In the genomic region with DNA sequence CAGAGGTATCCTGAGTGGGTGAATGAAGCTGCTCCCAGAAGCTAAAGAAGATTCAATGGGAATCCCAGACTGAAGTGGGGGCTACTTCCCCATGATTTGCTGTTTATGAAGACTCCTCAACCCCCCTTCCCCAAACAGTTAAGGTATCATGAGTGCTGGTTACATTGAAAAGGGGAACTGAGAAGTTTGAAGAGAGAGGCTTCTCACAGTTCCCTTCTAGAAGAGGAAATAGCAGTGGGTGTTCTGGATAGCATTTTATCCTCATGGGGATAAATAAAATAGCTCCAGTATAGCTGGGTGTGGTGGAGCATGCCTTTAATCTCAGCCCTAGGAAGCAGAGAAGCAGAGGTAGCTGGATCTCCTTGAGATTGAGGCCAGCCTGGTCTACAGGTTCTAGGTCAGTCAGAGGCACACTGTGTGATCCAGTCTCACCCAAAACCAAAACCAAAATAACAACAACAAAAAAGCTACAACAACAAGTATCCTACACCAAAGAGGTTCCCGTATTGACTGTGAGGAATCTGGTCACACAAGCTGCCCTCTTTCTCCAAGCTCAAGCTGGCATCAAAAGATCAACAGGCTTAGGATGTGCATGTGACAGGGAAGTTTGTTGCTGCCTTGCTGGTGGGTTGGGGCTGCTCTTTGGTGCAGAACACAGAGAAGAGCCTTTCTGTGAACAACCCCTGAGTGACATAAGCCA, we compare ENCODE assay signal across 23 mouse cellular contexts. TPM values are rescaled to one million over a fixed set of nuclear protein-coding genes. Genes with fewer than 3 reads are reported as not detected.
DNase-seq lines count a peak whose midpoint lies in the region; ATAC-seq and TF ChIP-seq lines count a peak whose summit lies in the region.
"Not testable (repeated sequence)": the region's sequence is repeated elsewhere in the genome, so short reads cannot be mapped to it uniquely, and the experiment has no call there.
"Had no signal": no experiment of that assay in that cellular context is flagged by ENCODE, and none has a peak within 500 bp of the region (broad histone marks: within the 10 kb centered on the region; RNA-seq: fewer than 3 reads in every experiment).

TSS of gene Olfr56 (plus strand) at position 650 of the 700 bp plus-strand sequence.

- in situ Hi-C loops in CH12.LX (cut with MboI; ENCODE audit: low pct_ligation_motif_present, low pct_unique_long_range_greater_than_20kb, low sequenced_read_pairs), result not testable (repeated sequence)

- peak within 1 kb of the TSS; percentile 50 for H3K4me2 ChIP-seq in CH12.LX (ENCODE audit: insufficient read depth, low read depth, poor library complexity, severe bottlenecking)
- H3K4me2 ChIP-seq in liver, postnatal 0 days (ENCODE audit: low read depth, low read length), result not testable (repeated sequence)

- ATAC-seq in erythroid progenitor cell, adult 5-6 weeks (replicated peaks; ENCODE audit: low FRiP score, poor library complexity, severe bottlenecking), result peak; percentile 31; the same call in 1 of the 2 replicates
- ATAC-seq in liver, postnatal 0 days, result peak; percentile 53
- peak; percentile 75 for ATAC-seq in megakaryocyte, adult 5-6 weeks (ENCODE audit: poor library complexity, severe bottlenecking)
- ATAC-seq in neutrophil, adult 5-6 weeks (ENCODE audit: extremely low read depth, insufficient number of reproducible peaks, low FRiP score, poor library complexity, severe bottlenecking), result peak; percentile 68

- H3K27me3 ChIP-seq in CH12.LX (replicated peaks); liver, postnatal 0 days (ENCODE audit: insufficient read depth, low read length): not testable (repeated sequence)

- TF ChIP-seq RAD21 in CH12.LX (IDR thresholded peaks at IDR 0.05; ENCODE audit: low read depth, low read length), result not testable (repeated sequence)

- WGBS in liver, postnatal 0 days (ENCODE audit: insufficient replicate concordance), result no CpG with 5 or more reads among the region's 1 CpGs

- H3K9ac ChIP-seq in CH12.LX (ENCODE audit: insufficient read depth, low read depth), result peak within 1 kb of the TSS; percentile 50; the same call in 1 of the 2 replicates
- not testable (repeated sequence) for H3K9ac ChIP-seq in liver, postnatal 0 days (replicated peaks)

- not testable (repeated sequence) for TF ChIP-seq EP300 in CH12.LX (IDR thresholded peaks at IDR 0.05; ENCODE audit: low read length); liver, postnatal 0 days (IDR thresholded peaks at IDR 0.05; ENCODE audit: low read depth)

- peak within 1 kb of the TSS; percentile 67 for H3K27ac ChIP-seq in CH12.LX (ENCODE audit: insufficient read depth, low read depth)
- peak within 1 kb of the TSS; percentile 71 for H3K27ac ChIP-seq in bone marrow macrophage, adult 2 months (ENCODE audit: insufficient read depth, low read depth, low read length)
- H3K27ac ChIP-seq in liver, postnatal 0 days (ENCODE audit: low read depth), result not testable (repeated sequence)

- H3K4me1 ChIP-seq in CH12.LX (ENCODE audit: control insufficient read depth in 1 of 2, insufficient read depth in 2 of 2); bone marrow macrophage, adult 2 months (ENCODE audit: control insufficient read depth, insufficient read depth, low read length); liver, postnatal 0 days (ENCODE audit: insufficient read depth): not testable (repeated sequence)

- not testable (repeated sequence) for H3K36me3 ChIP-seq in CH12.LX (replicated peaks in 1 of 2; ENCODE audit: control insufficient read depth in 1 of 2, insufficient read depth in 1 of 2, low read length in 1 of 2); liver, postnatal 0 days (replicated peaks; ENCODE audit: insufficient read depth, low read length)

- not testable (repeated sequence) for TF ChIP-seq CTCF in CH12.LX (conservative IDR thresholded peaks at IDR 0.05 in 1 of 2, IDR thresholded peaks at IDR 0.05 in 1 of 2; ENCODE audit: low read depth in 2 of 2, low read length in 2 of 2); bone marrow macrophage, adult 2 months (IDR thresholded peaks at IDR 0.05; ENCODE audit: low read depth, low read length); liver, postnatal 0 days (IDR thresholded peaks at IDR 0.05; ENCODE audit: low read depth)

- not testable (repeated sequence) for TF ChIP-seq POLR2A in CH12.LX (IDR thresholded peaks at IDR 0.05; ENCODE audit: low read depth, low read length); bone marrow macrophage, adult 2 months (IDR thresholded peaks at IDR 0.05; ENCODE audit: borderline replicate concordance, low read depth, low read length)

- DNase-seq in CH12.LX (ENCODE audit: extremely low read depth); liver, postnatal 0 days: not testable (repeated sequence)

- not testable (repeated sequence) for H3K9me3 ChIP-seq in CH12.LX (replicated peaks; ENCODE audit: low read length); liver, postnatal 0 days (ENCODE audit: low read length)

- dilution Hi-C loops in CH12.LX (cut with MboI; ENCODE audit: extremely low pct_ligation_motif_present, extremely low pct_unique_long_range_greater_than_20kb, low sequenced_read_pairs), result not testable (repeated sequence)

- H3K4me3 ChIP-seq in CH12.LX (replicated peaks in 1 of 3; ENCODE audit: low read depth in 2 of 3, low read length in 2 of 3, poor library complexity in 1 of 3), result peak within 1 kb of the TSS in 1 of 3 experiments; percentile 16
- peak within 1 kb of the TSS; percentile 24 for H3K4me3 ChIP-seq in bone marrow macrophage, adult 2 months (ENCODE audit: insufficient read depth, low read length)
- not testable (repeated sequence) for H3K4me3 ChIP-seq in liver, postnatal 0 days (ENCODE audit: low read depth, low read length)

- H3K79me2 ChIP-seq in CH12.LX (replicated peaks; ENCODE audit: control insufficient read depth, extremely low read depth, insufficient read depth, poor library complexity, severe bottlenecking), result not testable (repeated sequence)

RNA-seq across cellular contexts. Expression of gene Olfr56, which starts in this region (rescaled TPM):
- total RNA-seq in CH12.LX (2012; rRNA removed) (not detected in 2 replicates), CH12.LX (2014; rRNA removed) (not detected in 2 replicates)
- 0.12 TPM in 1 of 2 replicates, not detected in the other for polyA plus RNA-seq in CH12.LX (2012; ENCODE audit: insufficient read length, low read depth)
- polyA plus RNA-seq in bone marrow macrophage, adult 2 months (2012; ENCODE audit: insufficient read depth, insufficient read length, missing spikeins), result 1.0 and 1.3 TPM in 2 replicates
- 1.7 and 3.2 TPM in 2 replicates for total RNA-seq in erythroid progenitor cell, adult 5-6 weeks (2015; ENCODE audit: low replicate concordance)
- total RNA-seq in erythroid progenitor cell, adult 5-6 weeks (2017; ENCODE audit: low replicate concordance), result 1.5 and 6.1 TPM in 2 replicates
- 0.16 and 0.17 TPM in 2 replicates for polyA plus RNA-seq in liver, postnatal 0 days (2015; fragmentation: Nextera tagmentation; extraction: Ambion mirVana)
- total RNA-seq in megakaryocyte, adult 5-6 weeks (2015), result 0.31 and 0.57 TPM in 2 replicates
- 0.55 and 0.61 TPM in 2 replicates for total RNA-seq in megakaryocyte, adult 5-6 weeks (2017)
- total RNA-seq in neutrophil, adult 5-6 weeks (2017), result 0.74 and 0.81 TPM in 2 replicates
- total RNA-seq: adrenal gland, adult 2 months; adrenal gland, postnatal 14 days; gastrocnemius, adult 18-20 months; gastrocnemius, postnatal 36 days; heart, postnatal 25 days had no signal
- polyA plus RNA-seq: embryonic facial prominence, embryonic 10.5 days; embryonic facial prominence, embryonic 13.5 days; forebrain, embryonic 10.5 days; forebrain, embryonic 13.5 days; forebrain, embryonic 16.5 days; heart, embryonic 11.5 days; heart, embryonic 14.5 days; heart, postnatal 0 days; hindbrain, embryonic 10.5 days; hindbrain, embryonic 13.5 days; hindbrain, embryonic 16.5 days; intestine, embryonic 15.5 days had no signal

Comparison
In these comparisons a context has a peak if more than half of its experiments do, and no peak if none do; other contexts are left out.
1. Peak in ATAC-seq in liver, postnatal 0 days; RNA of the gene not detected or under 1 TPM.
2. Peak in ATAC-seq in megakaryocyte, adult 5-6 weeks; RNA of the gene not detected or under 1 TPM.
3. Peak in ATAC-seq in neutrophil, adult 5-6 weeks; RNA of the gene not detected or under 1 TPM.